Mouse (Mus musculus) frontal cortex, adult 2 months (tissue): ENCODE results near the gene Fgf12. TPM values are rescaled to one million over a fixed set of nuclear protein-coding genes. Genes with fewer than 3 reads are reported as not detected.

ENCODE experiments used
- polyA plus RNA-seq: library from polyadenylated mRNA; depleted of rRNA; stranded (reverse); fragments of >200 nt; gene quantifications from 2 replicates; pipeline ENCODE4 v1.2.3, GENCODE M21; 2012; rRNA removed

Fgf12 gene
- polyA plus RNA-seq, 1 experiment: 156 TPM

Other genes with a start within 250 kb of the Fgf12 start
- 20.1 and 20.6 TPM in 2 replicates for gene Mb21d2, start 176.6 kb upstream of the Fgf12 start, polyA plus RNA-seq